Mouse (Mus musculus): ENCODE measurements around the gene Frmd3. TPM values are rescaled to one million over a fixed set of nuclear protein-coding genes. Genes with fewer than 3 reads are reported as not detected.

The Frmd3 gene
- polyA plus RNA-seq, 1 experiment from 2014 or later = 0.53 TPM

- Histone ChIP-seq H3K27me3 (replicated peaks; ENCODE audit: control insufficient read depth, insufficient read depth, low read length) (no peaks in the 10 kb centered on the region), H3K4me1 (replicated peaks; ENCODE audit: control insufficient read depth, insufficient read depth, low read length) (no peaks in the 10 kb centered on the region), H3K27ac (ENCODE audit: low read depth, low read length) (no peak overlapping the region), H3K36me3 (ENCODE audit: control insufficient read depth, insufficient read depth) (no peaks in the 10 kb centered on the region), H3K4me2 (replicated peaks; ENCODE audit: low read depth) (no peak overlapping the region), H3K4me3 (ENCODE audit: low read depth, low read length) (no peak overlapping the region), H3K9ac (ENCODE audit: low read depth, low read length) (no peak overlapping the region), H3K9me3 (ENCODE audit: control insufficient read depth) (no peaks in the 10 kb centered on the region)
- peak; percentile 72 for TF ChIP-seq CTCF (IDR thresholded peaks at IDR 0.05; ENCODE audit: low read depth)
- 27% methylated on average over 3 of the region's 3 CpGs for whole genome bisulfite sequencing
- ATAC-seq = no peak
Observed at GRCm38 (mm10) chr4:74222360-74222759, 209.1 kb downstream of the Frmd3 start.

GRCm38 (mm10) chr4:74224210-74224609 is 211.0 kb downstream of the Frmd3 start:
- WGBS = 63% methylated on average over 2 of the region's 2 CpGs

GRCm38 (mm10) chr4:74230994-74231393 is 217.8 kb downstream of the Frmd3 start:
- no peaks in the 10 kb centered on the region for H3K36me3 ChIP-seq (ENCODE audit: control insufficient read depth, insufficient read depth)
- 78% methylated on average over 4 of the region's 4 CpGs for WGBS
- ATAC-seq = peak; percentile 63; the same call in 1 of the 2 replicates

More at GRCm38 (mm10) chr4:74224210-74224609, 211.0 kb downstream of the Frmd3 start:
- Histone ChIP-seq H3K27me3 (replicated peaks; ENCODE audit: control insufficient read depth, insufficient read depth, low read length) (no peaks in the 10 kb centered on the region), H3K4me1 (replicated peaks; ENCODE audit: control insufficient read depth, insufficient read depth, low read length) (no peaks in the 10 kb centered on the region), H3K4me2 (replicated peaks; ENCODE audit: low read depth) (no peak overlapping the region), H3K27ac (ENCODE audit: low read depth, low read length) (no peak overlapping the region), H3K36me3 (ENCODE audit: control insufficient read depth, insufficient read depth) (no peaks in the 10 kb centered on the region), H3K9ac (ENCODE audit: low read depth, low read length) (no peak overlapping the region), H3K9me3 (ENCODE audit: control insufficient read depth) (no peaks in the 10 kb centered on the region), H3K4me3 (ENCODE audit: low read depth, low read length) (no peak overlapping the region)
- no peak for ATAC-seq
- peak; percentile 19; the same call in 1 of the 2 replicates for TF ChIP-seq CTCF (IDR thresholded peaks at IDR 0.05; ENCODE audit: low read depth)

GRCm38 (mm10) chr4:74231405-74231804 is 218.2 kb downstream of the Frmd3 start:
- ATAC-seq = peak; percentile 75
- H3K9me3 ChIP-seq (ENCODE audit: control insufficient read depth) = no peaks in the 10 kb centered on the region
- H3K4me1 ChIP-seq (replicated peaks; ENCODE audit: control insufficient read depth, insufficient read depth, low read length) = no peaks in the 10 kb centered on the region
- no peak overlapping the region for H3K9ac ChIP-seq (ENCODE audit: low read depth, low read length)
- no peaks in the 10 kb centered on the region for H3K36me3 ChIP-seq (ENCODE audit: control insufficient read depth, insufficient read depth)
- H3K27ac ChIP-seq (ENCODE audit: low read depth, low read length) = no peak overlapping the region
- WGBS = 61% methylated on average over 5 of the region's 5 CpGs
- no peak overlapping the region for H3K4me2 ChIP-seq (replicated peaks; ENCODE audit: low read depth)
- no peak overlapping the region for H3K4me3 ChIP-seq (ENCODE audit: low read depth, low read length)
- no peaks in the 10 kb centered on the region for H3K27me3 ChIP-seq (replicated peaks; ENCODE audit: control insufficient read depth, insufficient read depth, low read length)
- TF ChIP-seq CTCF (IDR thresholded peaks at IDR 0.05; ENCODE audit: low read depth) = peak; percentile 82

More at GRCm38 (mm10) chr4:74230994-74231393, 217.8 kb downstream of the Frmd3 start:
- Histone ChIP-seq H3K9ac (ENCODE audit: low read depth, low read length) (no peak overlapping the region), H3K4me3 (ENCODE audit: low read depth, low read length) (no peak overlapping the region), H3K27ac (ENCODE audit: low read depth, low read length) (no peak overlapping the region), H3K9me3 (ENCODE audit: control insufficient read depth) (no peaks in the 10 kb centered on the region), H3K4me2 (replicated peaks; ENCODE audit: low read depth) (no peak overlapping the region), H3K4me1 (replicated peaks; ENCODE audit: control insufficient read depth, insufficient read depth, low read length) (no peaks in the 10 kb centered on the region), H3K27me3 (replicated peaks; ENCODE audit: control insufficient read depth, insufficient read depth, low read length) (no peaks in the 10 kb centered on the region)
- TF ChIP-seq CTCF (IDR thresholded peaks at IDR 0.05; ENCODE audit: low read depth) = peak; percentile 59

GRCm38 (mm10) chr4:74233534-74233933 is 220.3 kb downstream of the Frmd3 start:
- Histone ChIP-seq H3K4me1 (replicated peaks; ENCODE audit: control insufficient read depth, insufficient read depth, low read length) (no peaks in the 10 kb centered on the region), H3K9me3 (ENCODE audit: control insufficient read depth) (no peaks in the 10 kb centered on the region), H3K9ac (ENCODE audit: low read depth, low read length) (no peak overlapping the region), H3K4me2 (replicated peaks; ENCODE audit: low read depth) (no peak overlapping the region), H3K4me3 (ENCODE audit: low read depth, low read length) (no peak overlapping the region), H3K27me3 (replicated peaks; ENCODE audit: control insufficient read depth, insufficient read depth, low read length) (no peaks in the 10 kb centered on the region), H3K36me3 (ENCODE audit: control insufficient read depth, insufficient read depth) (no peaks in the 10 kb centered on the region), H3K27ac (ENCODE audit: low read depth, low read length) (no peak overlapping the region)
- no peak for TF ChIP-seq CTCF (IDR thresholded peaks at IDR 0.05; ENCODE audit: low read depth)
- no peak for ATAC-seq
- WGBS = 84% methylated on average over 3 of the region's 3 CpGs

GRCm38 (mm10) chr4:74242176-74242575 is 228.9 kb downstream of the Frmd3 start, which contains the start of gene Kdm4c:
TSS of gene Kdm4c (plus strand) at chr4:74242497.
- ATAC-seq = no peak
- 96% methylated on average over 1 of the region's 1 CpGs for WGBS
- Histone ChIP-seq H3K4me1 (replicated peaks; ENCODE audit: control insufficient read depth, insufficient read depth, low read length) (no peaks in the 10 kb centered on the region), H3K9me3 (ENCODE audit: control insufficient read depth) (no peaks in the 10 kb centered on the region), H3K36me3 (ENCODE audit: control insufficient read depth, insufficient read depth) (no peaks in the 10 kb centered on the region), H3K4me3 (ENCODE audit: low read depth, low read length) (no peak within 1 kb of the TSS), H3K9ac (ENCODE audit: low read depth, low read length) (no peak within 1 kb of the TSS), H3K27ac (ENCODE audit: low read depth, low read length) (no peak within 1 kb of the TSS), H3K4me2 (replicated peaks; ENCODE audit: low read depth) (no peak within 1 kb of the TSS), H3K27me3 (replicated peaks; ENCODE audit: control insufficient read depth, insufficient read depth, low read length) (no peaks in the 10 kb centered on the region)
- no peak for TF ChIP-seq CTCF (IDR thresholded peaks at IDR 0.05; ENCODE audit: low read depth)

Other genes starting within 250 kb of the Frmd3 start
- gene Rasef, start 222.4 kb upstream of the Frmd3 start, polyA plus RNA-seq (2015; fragmentation: Nextera tagmentation; extraction: Ambion mirVana) = 2.4 and 2.8 TPM in 2 replicates
- not detected in 2 replicates for gene Gm11758, start 137.2 kb upstream of the Frmd3 start, polyA plus RNA-seq (2015; fragmentation: Nextera tagmentation; extraction: Ambion mirVana)
- not detected in 2 replicates for gene Gm11757, start 122.3 kb upstream of the Frmd3 start, polyA plus RNA-seq (2015; fragmentation: Nextera tagmentation; extraction: Ambion mirVana)
- gene Gm13871, start 107.5 kb upstream of the Frmd3 start, polyA plus RNA-seq (2015; fragmentation: Nextera tagmentation; extraction: Ambion mirVana) = not detected in 2 replicates
- not detected in 2 replicates for gene Gm11756, start 92.7 kb upstream of the Frmd3 start, polyA plus RNA-seq (2015; fragmentation: Nextera tagmentation; extraction: Ambion mirVana)
- gene 2310002L09Rik, start 62.6 kb upstream of the Frmd3 start, polyA plus RNA-seq (2015; fragmentation: Nextera tagmentation; extraction: Ambion mirVana) = not detected in 2 replicates
- 6.5 and 7.0 TPM in 2 replicates for gene Kdm4c, start 229.1 kb downstream of the Frmd3 start, polyA plus RNA-seq (2015; fragmentation: Nextera tagmentation; extraction: Ambion mirVana)

Measured in intestine, postnatal 0 days (tissue).